Mouse (Mus musculus): ENCODE measurements around the gene Ndrg3. TPM values are rescaled to one million over a fixed set of nuclear protein-coding genes. Genes with fewer than 3 reads are reported as not detected.

Gene Ndrg3
- polyA plus RNA-seq, 1 experiment from 2014 or later, result 58.7 TPM

GRCm38 (mm10) chr2:157019228-157019627 is 27.4 kb upstream of the Ndrg3 start:
- Histone ChIP-seq H3K4me1 (no peaks in the 10 kb centered on the region), H3K9me3 (replicated peaks) (no peaks in the 10 kb centered on the region), H3K36me3 (peaks cover 100% of the 10 kb centered on the region), H3K27me3 (no peaks in the 10 kb centered on the region), H3K27ac (no peak overlapping the region), H3K4me3 (no peak overlapping the region), H3K4me2 (replicated peaks) (no peak overlapping the region), H3K9ac (no peak overlapping the region)
- WGBS, result 87% methylated on average over 4 of the region's 4 CpGs
- no peak for ATAC-seq (ENCODE audit: low FRiP score)

- Histone ChIP-seq H3K9me3 (replicated peaks) (no peaks in the 10 kb centered on the region), H3K27me3 (no peaks in the 10 kb centered on the region), H3K27ac (no peak overlapping the region), H3K4me2 (replicated peaks) (no peak overlapping the region), H3K36me3 (peaks cover 82% of the 10 kb centered on the region), H3K4me3 (no peak overlapping the region), H3K9ac (no peak overlapping the region), H3K4me1 (no peaks in the 10 kb centered on the region)
- ATAC-seq (ENCODE audit: low FRiP score), result no peak
- 88% methylated on average over 18 of the region's 18 CpGs for WGBS
Observed at GRCm38 (mm10) chr2:157016529-157017270, 24.8 kb upstream of the Ndrg3 start.

GRCm38 (mm10) chr2:157012341-157012740 is 20.5 kb upstream of the Ndrg3 start:
- Histone ChIP-seq H3K4me1 (peaks cover 10% of the 10 kb centered on the region), H3K27me3 (no peaks in the 10 kb centered on the region), H3K36me3 (peaks cover 38% of the 10 kb centered on the region), H3K9me3 (replicated peaks) (no peaks in the 10 kb centered on the region), H3K4me2 (replicated peaks) (no peak overlapping the region), H3K27ac (no peak overlapping the region), H3K4me3 (no peak overlapping the region), H3K9ac (no peak overlapping the region)
- WGBS, result 95% methylated on average over 6 of the region's 6 CpGs
- no peak for ATAC-seq (ENCODE audit: low FRiP score)

- H3K4me1 ChIP-seq, result peaks cover 21% of the 10 kb centered on the region
- peaks cover 22% of the 10 kb centered on the region for H3K36me3 ChIP-seq
- H3K4me3 ChIP-seq, result no peak overlapping the region
- no peak for ATAC-seq (ENCODE audit: low FRiP score)
- WGBS, result 56% methylated on average over 10 of the region's 11 CpGs
- 0 out of 2 replicates have a peak overlapping the region, but pooled peaks have one; percentile 6 for H3K27ac ChIP-seq
- no peaks in the 10 kb centered on the region for H3K9me3 ChIP-seq (replicated peaks)
- H3K27me3 ChIP-seq, result no peaks in the 10 kb centered on the region
- no peak overlapping the region for H3K9ac ChIP-seq
- no peak overlapping the region for H3K4me2 ChIP-seq (replicated peaks)
Observed at GRCm38 (mm10) chr2:157010634-157011310, 18.9 kb upstream of the Ndrg3 start.

- Histone ChIP-seq H3K9ac (no peak overlapping the region), H3K27me3 (no peaks in the 10 kb centered on the region), H3K4me1 (peaks cover 23% of the 10 kb centered on the region), H3K4me2 (replicated peaks) (no peak overlapping the region), H3K27ac (0 out of 2 replicates have a peak overlapping the region, but pooled peaks have one; percentile 6), H3K9me3 (replicated peaks) (no peaks in the 10 kb centered on the region), H3K4me3 (no peak overlapping the region), H3K36me3 (peaks cover 16% of the 10 kb centered on the region)
- no peak for ATAC-seq (ENCODE audit: low FRiP score)
Observed at GRCm38 (mm10) chr2:157010121-157010520, 18.3 kb upstream of the Ndrg3 start.

- Histone ChIP-seq H3K27me3 (no peaks in the 10 kb centered on the region), H3K36me3 (0 out of 2 replicates have a peak, but pooled peaks cover 14% of the 10 kb centered on the region), H3K4me3 (no peak overlapping the region), H3K9me3 (replicated peaks) (no peaks in the 10 kb centered on the region), H3K4me1 (peaks cover 23% of the 10 kb centered on the region), H3K4me2 (replicated peaks) (no peak overlapping the region), H3K27ac (no peak overlapping the region), H3K9ac (no peak overlapping the region)
- no peak for ATAC-seq (ENCODE audit: low FRiP score)
Observed at GRCm38 (mm10) chr2:157008509-157008908, 16.7 kb upstream of the Ndrg3 start.

GRCm38 (mm10) chr2:157007234-157007596 is 15.4 kb upstream of the Ndrg3 start:
- Histone ChIP-seq H3K4me1 (peaks cover 23% of the 10 kb centered on the region), H3K4me3 (peak overlapping the region; percentile 66), H3K9me3 (replicated peaks) (no peaks in the 10 kb centered on the region), H3K27me3 (no peaks in the 10 kb centered on the region), H3K36me3 (0 out of 2 replicates have a peak, but pooled peaks cover 18% of the 10 kb centered on the region), H3K9ac (peak overlapping the region; percentile 75), H3K27ac (peak overlapping the region; percentile 73), H3K4me2 (replicated peaks) (peak overlapping the region; percentile 98)
- WGBS, result 30% methylated on average over 5 of the region's 5 CpGs
- peak; percentile 43 for ATAC-seq (ENCODE audit: low FRiP score)

- ATAC-seq (ENCODE audit: low FRiP score), result peak; percentile 84
- Histone ChIP-seq H3K27ac (peak within 1 kb of the TSS; percentile 73), H3K4me2 (replicated peaks) (peak within 1 kb of the TSS; percentile 98), H3K9ac (peak within 1 kb of the TSS; percentile 75), H3K9me3 (replicated peaks) (no peaks in the 10 kb centered on the region), H3K4me1 (peaks cover 23% of the 10 kb centered on the region), H3K36me3 (0 out of 2 replicates have a peak, but pooled peaks cover 18% of the 10 kb centered on the region), H3K27me3 (no peaks in the 10 kb centered on the region), H3K4me3 (peak within 1 kb of the TSS; percentile 66)
- WGBS, result under 1% methylated on average over 56 of the region's 56 CpGs
Observed at GRCm38 (mm10) chr2:157006511-157007233, 14.8 kb upstream of the Ndrg3 start, which contains the start of gene Dsn1. TSS of gene Dsn1 (minus strand) at chr2:157007154.

- Histone ChIP-seq H3K4me2 (replicated peaks) (no peak overlapping the region), H3K4me3 (no peak overlapping the region), H3K27ac (no peak overlapping the region), H3K36me3 (peaks cover 22% of the 10 kb centered on the region), H3K4me1 (peaks cover 13% of the 10 kb centered on the region), H3K27me3 (no peaks in the 10 kb centered on the region), H3K9ac (no peak overlapping the region), H3K9me3 (replicated peaks) (no peaks in the 10 kb centered on the region)
- WGBS, result 92% methylated on average over 4 of the region's 4 CpGs
- no peak for ATAC-seq (ENCODE audit: low FRiP score)
Observed at GRCm38 (mm10) chr2:157002321-157002720, 10.5 kb upstream of the Ndrg3 start.

- Histone ChIP-seq H3K4me1 (no peaks in the 10 kb centered on the region), H3K27me3 (no peaks in the 10 kb centered on the region), H3K9ac (no peak overlapping the region), H3K9me3 (replicated peaks) (no peaks in the 10 kb centered on the region), H3K36me3 (peaks cover 21% of the 10 kb centered on the region), H3K27ac (no peak overlapping the region), H3K4me3 (no peak overlapping the region), H3K4me2 (replicated peaks) (no peak overlapping the region)
- 93% methylated on average over 5 of the region's 5 CpGs for WGBS
- ATAC-seq (ENCODE audit: low FRiP score), result no peak
Observed at GRCm38 (mm10) chr2:156998263-156998662, 6.4 kb upstream of the Ndrg3 start.

GRCm38 (mm10) chr2:156996576-156996975 is 4.7 kb upstream of the Ndrg3 start:
- 65% methylated on average over 6 of the region's 6 CpGs for WGBS
- Histone ChIP-seq H3K36me3 (peaks cover 19% of the 10 kb centered on the region), H3K27me3 (no peaks in the 10 kb centered on the region), H3K9ac (no peak overlapping the region), H3K4me3 (no peak overlapping the region), H3K9me3 (replicated peaks) (no peaks in the 10 kb centered on the region), H3K4me2 (replicated peaks) (no peak overlapping the region), H3K4me1 (no peaks in the 10 kb centered on the region), H3K27ac (no peak overlapping the region)
- no peak for ATAC-seq (ENCODE audit: low FRiP score)

- H3K9me3 ChIP-seq (replicated peaks), result no peaks in the 10 kb centered on the region
- peak overlapping the region; percentile 91 for H3K4me2 ChIP-seq (replicated peaks)
- no peaks in the 10 kb centered on the region for H3K27me3 ChIP-seq
- WGBS, result 3% methylated on average over 16 of the region's 16 CpGs
- H3K36me3 ChIP-seq, result 0 out of 2 replicates have a peak, but pooled peaks cover 3% of the 10 kb centered on the region
- H3K9ac ChIP-seq, result peak overlapping the region; percentile 88
- peak overlapping the region; percentile 89 for H3K4me3 ChIP-seq
- H3K4me1 ChIP-seq, result peaks cover 8% of the 10 kb centered on the region
- H3K27ac ChIP-seq, result no peak overlapping the region
- ATAC-seq (ENCODE audit: low FRiP score), result no peak; the same call in 1 of the 2 replicates
Observed at GRCm38 (mm10) chr2:156990727-156991431, 977 bp downstream of the Ndrg3 start.
